Mouse (Mus musculus) thymus, postnatal 0 days (tissue): Measurements from ENCODE around the gene Ccr3. TPM values are rescaled to one million over a fixed set of nuclear protein-coding genes. Genes with fewer than 3 reads are reported as not detected.
"Not testable (repeated sequence)": the region's sequence is repeated elsewhere in the genome, so short reads cannot be mapped to it uniquely, and the experiment has no call there.

Source experiments
- DNase-seq: peaks from one replicate; pipeline ENCODE4 v3.0.0-alpha.2; 2015; ENCODE audit warnings: low spot score
- polyA plus RNA-seq: library from polyadenylated mRNA; unstranded; fragments of >200 nt; fragmentation: Nextera tagmentation; extraction: Ambion mirVana; gene quantifications from 2 replicates; pipeline ENCODE4 v1.2.1, GENCODE M21; 2015

Ccr3 gene
- polyA plus RNA-seq, 1 experiment from 2014 or later: 0.08 TPM

GRCm38 (mm10) chr9:124040932-124041331 lies 19.2 kb downstream of the Ccr3 start:
- no peak for DNase-seq

GRCm38 (mm10) chr9:124053532-124053931 lies 31.8 kb downstream of the Ccr3 start:
- no peak for DNase-seq

- no peak for DNase-seq
These were observed 34.5 kb downstream of the Ccr3 start for GRCm38 (mm10) chr9:124056158-124056709.

GRCm38 (mm10) chr9:124059660-124060352 lies 38.0 kb downstream of the Ccr3 start:
- no peak for DNase-seq

- DNase-seq: not testable (repeated sequence)
These were observed 40.0 kb downstream of the Ccr3 start for GRCm38 (mm10) chr9:124061474-124062432.

DNA sequence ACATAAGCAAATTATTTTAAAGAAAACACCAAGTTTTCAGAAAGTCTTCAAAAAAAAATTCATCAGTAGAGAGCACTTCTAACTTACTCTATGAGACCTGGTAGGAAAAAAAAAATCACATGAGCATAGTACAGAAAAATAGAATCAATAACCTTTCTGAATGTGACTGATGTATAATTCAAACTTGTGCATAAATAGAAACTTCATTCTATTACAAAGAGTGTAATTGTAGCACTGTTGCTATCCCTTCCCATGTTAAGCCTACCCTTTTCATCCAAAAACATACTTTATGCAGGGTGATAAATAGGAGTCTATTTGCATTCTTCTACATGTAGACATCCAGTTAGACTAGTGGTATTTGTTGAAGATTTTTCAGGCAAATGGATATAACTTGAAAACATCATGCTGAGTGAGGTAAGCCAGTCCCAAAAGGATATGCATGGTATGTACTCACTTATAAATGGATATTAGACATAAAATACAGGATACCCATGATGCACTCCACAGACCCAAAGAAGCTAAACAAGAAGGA lies 44.9 kb downstream of the Ccr3 start:
- no peak for DNase-seq

DNA sequence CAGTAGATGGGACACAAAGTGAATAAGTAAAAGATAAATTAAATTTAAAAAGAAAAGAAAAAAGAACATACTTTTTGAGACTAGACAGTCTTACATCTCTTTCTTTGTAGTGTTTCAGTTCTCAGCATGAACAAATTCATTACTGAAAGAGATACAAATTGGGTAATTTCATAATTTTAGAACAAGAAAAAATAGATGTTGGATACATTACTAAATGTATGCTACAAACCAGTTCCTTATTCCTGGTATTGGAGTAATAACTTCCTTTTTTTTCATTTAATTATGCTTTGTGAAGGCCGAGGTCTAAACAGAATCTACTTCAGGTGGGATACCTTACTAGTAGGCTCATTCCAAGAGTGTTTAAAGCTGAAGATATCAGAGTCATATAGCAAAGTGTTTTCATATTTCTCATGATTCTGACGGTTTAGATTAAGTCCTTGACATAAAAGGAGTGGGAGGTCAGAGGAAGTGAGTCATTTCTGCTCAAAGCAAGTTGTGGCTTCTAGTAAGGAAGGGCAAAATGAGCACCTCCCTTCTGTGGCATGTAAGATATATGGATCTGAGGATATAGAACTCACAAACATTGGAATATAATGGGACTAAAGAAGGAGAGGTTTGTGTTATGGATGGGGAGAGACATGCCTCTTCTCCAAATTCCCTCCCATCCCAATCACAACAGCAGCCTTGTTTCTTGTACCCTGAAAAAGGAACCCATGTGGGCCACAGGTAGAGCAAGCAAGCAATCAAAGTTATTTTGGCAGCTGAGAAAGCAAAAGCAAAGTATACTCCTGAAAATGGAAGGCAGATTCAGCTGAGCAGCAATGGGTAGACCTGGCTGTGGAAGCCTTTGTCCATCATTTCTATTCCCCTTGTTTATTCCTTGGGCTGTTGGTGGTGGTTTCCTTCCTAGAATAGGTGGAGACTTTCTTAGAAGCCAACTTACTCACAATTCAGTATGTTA lies 46.6 kb downstream of the Ccr3 start:
- peak; percentile 44 for DNase-seq

DNA sequence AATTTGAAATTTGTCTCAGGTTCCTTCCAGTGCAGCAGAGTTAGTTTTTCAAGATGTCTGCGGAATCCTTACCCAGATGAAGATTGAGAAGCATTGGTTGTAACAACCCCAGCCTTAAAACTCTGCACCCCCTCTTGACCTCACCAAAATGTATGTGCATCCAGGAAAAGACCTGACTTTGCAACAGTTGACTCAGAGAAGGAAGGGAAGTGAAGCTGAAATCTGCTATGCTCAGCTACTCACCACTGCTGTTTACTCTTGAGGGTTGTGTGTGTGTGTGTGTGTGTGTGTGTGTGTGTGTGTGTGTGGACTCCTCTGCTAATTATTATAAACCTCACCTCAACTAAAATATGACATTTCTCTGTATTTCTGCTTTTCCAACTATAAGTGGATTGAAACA lies 49.7 kb downstream of the Ccr3 start:
- DNase-seq: no peak

- peak; percentile 49 for DNase-seq
These were observed 58.0 kb downstream of the Ccr3 start for GRCm38 (mm10) chr9:124079803-124080202.

DNA sequence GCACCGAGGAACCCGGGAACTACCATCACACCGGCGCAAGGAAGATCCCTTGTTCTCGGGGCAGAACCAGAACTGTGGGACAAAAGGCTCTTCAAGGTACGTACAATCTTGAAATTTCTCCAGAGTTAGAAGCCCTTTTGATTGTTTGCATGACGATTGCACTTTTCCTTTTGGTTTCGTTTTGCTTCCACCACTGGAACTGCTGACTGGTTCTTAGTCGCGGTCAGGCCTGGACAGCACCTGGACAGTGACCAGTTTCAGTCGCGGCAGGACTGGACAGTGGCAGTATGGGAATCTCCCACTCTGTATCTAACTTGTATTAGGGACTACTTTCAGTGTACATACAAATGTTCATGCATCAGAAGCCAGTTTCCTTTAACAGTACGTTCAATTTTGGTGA lies 58.7 kb downstream of the Ccr3 start:
- not testable (repeated sequence) for DNase-seq

Other genes starting within 250 kb of the Ccr3 start
- gene Cxcr6, start 215.5 kb upstream of the Ccr3 start, polyA plus RNA-seq: 17.4 and 17.8 TPM in 2 replicates
- gene Fyco1, start 170.1 kb upstream of the Ccr3 start, polyA plus RNA-seq: 5.6 and 10.3 TPM in 2 replicates
- gene Xcr1, start 159.9 kb upstream of the Ccr3 start, polyA plus RNA-seq: 0.75 and 1.0 TPM in 2 replicates
- 3.1 and 3.2 TPM in 2 replicates for gene Ccr1, start 53.3 kb upstream of the Ccr3 start, polyA plus RNA-seq
- gene Ccr1l1, start 43.6 kb upstream of the Ccr3 start, polyA plus RNA-seq: not detected in 2 replicates
- 9.4 and 9.8 TPM in 2 replicates for gene Ccr2, start 80.0 kb downstream of the Ccr3 start, polyA plus RNA-seq
- gene Ccr5, start 99.6 kb downstream of the Ccr3 start, polyA plus RNA-seq: 2.2 and 3.0 TPM in 2 replicates